Mouse (Mus musculus) midbrain, postnatal 0 days (tissue): ENCODE results near the gene Actl10. TPM values are rescaled to one million over a fixed set of nuclear protein-coding genes. Genes with fewer than 3 reads are reported as not detected.

ENCODE experiments used
- ATAC-seq: fragments of 200-750 bp; cut with Nextera tagmentation; 2 replicates; pipeline ENCODE4 v1.8.0; 2017; ENCODE audit warnings: moderate number of reproducible peaks, mild to moderate bottlenecking, moderate TSS enrichment, moderate library complexity; ENCODE audit not compliant: low FRiP score
- DNase-seq: peaks from one replicate; pipeline ENCODE4 v3.0.0-alpha.2; 2015; ENCODE audit warnings: low spot score
- H3K27ac ChIP-seq: fragments of 300-500 bp; sonication (generic); 2 replicates; pipeline ENCODE4 v1.5.1; 2014; ENCODE audit warnings: low read depth, mild to moderate bottlenecking, low read length, mixed read lengths
- H3K27me3 ChIP-seq: fragments of 300-500 bp; sonication (generic); 2 replicates; pipeline ENCODE4 v1.6.1; 2014; ENCODE audit warnings: low read length, control low read depth, mixed read lengths; ENCODE audit not compliant: insufficient read depth
- H3K36me3 ChIP-seq: fragments of 300-500 bp; sonication (generic); 2 replicates; pipeline ENCODE4 v1.6.1; 2014; ENCODE audit warnings: low read length, control low read depth, mixed read lengths; ENCODE audit not compliant: insufficient read depth
- H3K4me1 ChIP-seq: fragments of 300-500 bp; sonication (generic); 2 replicates; pipeline ENCODE4 v1.6.1; 2014; ENCODE audit warnings: mild to moderate bottlenecking, control low read depth, antibody characterized with exemption, low read length, mixed read lengths; ENCODE audit not compliant: insufficient read depth
- H3K4me2 ChIP-seq: fragments of 300-500 bp; sonication (generic); 2 replicates; pipeline ENCODE4 v1.6.1; 2014; ENCODE audit warnings: low read depth, mild to moderate bottlenecking, low read length, mixed read lengths; ENCODE audit not compliant: poor library complexity, severe bottlenecking
- H3K4me3 ChIP-seq: fragments of 300-500 bp; sonication (generic); 2 replicates; pipeline ENCODE4 v1.5.1; 2014; ENCODE audit warnings: low read depth, mild to moderate bottlenecking, low read length, moderate library complexity
- H3K9ac ChIP-seq: fragments of 300-500 bp; sonication (generic); replicated peaks from 2 replicates; pipeline ENCODE4 v1.6.1; 2014; ENCODE audit warnings: mild to moderate bottlenecking, low read length, moderate library complexity, mixed read lengths; ENCODE audit not compliant: poor library complexity, severe bottlenecking
- H3K9me3 ChIP-seq: fragments of 300-500 bp; sonication (generic); 2 replicates; pipeline ENCODE4 v1.6.1; 2016; ENCODE audit warnings: low read length, control low read depth
- CTCF ChIP-seq: IDR thresholded peaks from 2 replicates; pipeline ENCODE4 v1.5.1; 2016; ENCODE audit warnings: antibody characterized with exemption, mild to moderate bottlenecking
- WGBS: fragments of 180-500 bp; shearing (Covaris S2); extraction: QIAGEN DNeasy Blood & Tissue Kit; methylation state at CpG from one replicate; pipeline ENCODE4 v1.1.7; 2014; 5-methylcytosine and 5-hydroxymethylcytosine counted together
- polyA plus RNA-seq: library from polyadenylated mRNA; unstranded; fragments of >200 nt; fragmentation: Nextera tagmentation; extraction: Ambion mirVana; gene quantifications from 2 replicates; pipeline ENCODE4 v1.2.1, GENCODE M21; 2015
- total RNA-seq: library from RNA; depleted of rRNA; stranded (reverse); fragments of >200 nt; gene quantifications from 2 replicates; pipeline ENCODE4 v1.2.3, GENCODE M21; 2014

Actl10 gene
- total and polyA plus RNA-seq, 2 experiments from 2014 or later, result 0.16 TPM; not detected in 1

- H3K27me3 ChIP-seq, result no peaks in the 10 kb centered on the region
- DNase-seq (peak; percentile 58), ATAC-seq (no peak)
- no peak overlapping the region for H3K9ac ChIP-seq
- H3K4me2 ChIP-seq, result no peak overlapping the region
- H3K9me3 ChIP-seq, result no peaks in the 10 kb centered on the region
- no peak overlapping the region for H3K4me3 ChIP-seq
- H3K4me1 ChIP-seq, result no peaks in the 10 kb centered on the region
- WGBS, result 80% methylated on average over 5 of the region's 5 CpGs
- peak; percentile 70 for TF ChIP-seq CTCF
- no peak overlapping the region for H3K27ac ChIP-seq
- H3K36me3 ChIP-seq, result peaks cover 5% of the 10 kb centered on the region; the same call in 1 of the 2 replicates
These were observed 34.8 kb downstream of the Actl10 start for GRCm38 (mm10) chr2:154586405-154586804.

GRCm38 (mm10) chr2:154589051-154589450, 37.5 kb downstream of the Actl10 start:
- H3K36me3 ChIP-seq, result peaks cover 5% of the 10 kb centered on the region; the same call in 1 of the 2 replicates
- no peak overlapping the region for H3K4me3 ChIP-seq
- no peak overlapping the region for H3K9ac ChIP-seq
- no peak for ATAC-seq
- TF ChIP-seq CTCF, result no peak
- H3K4me2 ChIP-seq, result no peak overlapping the region
- no peak overlapping the region for H3K27ac ChIP-seq
- WGBS, result 64% methylated on average over 4 of the region's 4 CpGs
- no peaks in the 10 kb centered on the region for H3K4me1 ChIP-seq
- no peak for DNase-seq
- no peaks in the 10 kb centered on the region for H3K27me3 ChIP-seq
- no peaks in the 10 kb centered on the region for H3K9me3 ChIP-seq

- Histone ChIP-seq H3K4me3 (no peak overlapping the region), H3K27ac (no peak overlapping the region), H3K4me1 (no peaks in the 10 kb centered on the region), H3K9ac (no peak overlapping the region), H3K9me3 (no peaks in the 10 kb centered on the region), H3K27me3 (no peaks in the 10 kb centered on the region), H3K4me2 (no peak overlapping the region), H3K36me3 (peaks cover 5% of the 10 kb centered on the region; the same call in 1 of the 2 replicates)
- TF ChIP-seq CTCF, result no peak
- WGBS, result 85% methylated on average over 3 of the region's 3 CpGs
- no peak for DNase-seq
- no peak for ATAC-seq
These were observed 39.7 kb downstream of the Actl10 start for GRCm38 (mm10) chr2:154591239-154591638.

GRCm38 (mm10) chr2:154593025-154593424, 41.4 kb downstream of the Actl10 start:
- H3K27me3 ChIP-seq, result no peaks in the 10 kb centered on the region
- no peaks in the 10 kb centered on the region for H3K4me1 ChIP-seq
- H3K4me2 ChIP-seq, result no peak overlapping the region
- H3K27ac ChIP-seq, result no peak overlapping the region
- peak; percentile 58 for TF ChIP-seq CTCF
- no peaks in the 10 kb centered on the region for H3K9me3 ChIP-seq
- DNase-seq (no peak), ATAC-seq (no peak)
- H3K36me3 ChIP-seq, result no peaks in the 10 kb centered on the region
- H3K9ac ChIP-seq, result no peak overlapping the region
- no peak overlapping the region for H3K4me3 ChIP-seq
- 68% methylated on average over 3 of the region's 3 CpGs for WGBS

GRCm38 (mm10) chr2:154595775-154596174, 44.2 kb downstream of the Actl10 start:
- H3K27ac ChIP-seq, result no peak overlapping the region
- no peak overlapping the region for H3K4me3 ChIP-seq
- TF ChIP-seq CTCF, result no peak
- no peak for ATAC-seq
- WGBS, result 83% methylated on average over 5 of the region's 5 CpGs
- peak; percentile 64 for DNase-seq
- no peaks in the 10 kb centered on the region for H3K9me3 ChIP-seq
- H3K27me3 ChIP-seq, result no peaks in the 10 kb centered on the region
- no peak overlapping the region for H3K9ac ChIP-seq
- H3K36me3 ChIP-seq, result no peaks in the 10 kb centered on the region
- H3K4me1 ChIP-seq, result no peaks in the 10 kb centered on the region
- H3K4me2 ChIP-seq, result no peak overlapping the region

- Histone ChIP-seq H3K9me3 (no peaks in the 10 kb centered on the region), H3K4me3 (no peak overlapping the region), H3K4me2 (no peak overlapping the region), H3K36me3 (no peaks in the 10 kb centered on the region), H3K27ac (no peak overlapping the region), H3K9ac (no peak overlapping the region), H3K4me1 (no peaks in the 10 kb centered on the region), H3K27me3 (no peaks in the 10 kb centered on the region)
- no peak for TF ChIP-seq CTCF
- 83% methylated on average over 3 of the region's 3 CpGs for WGBS
- DNase-seq (no peak), ATAC-seq (no peak)
These were observed 45.8 kb downstream of the Actl10 start for GRCm38 (mm10) chr2:154597399-154597798.
